Mouse (Mus musculus) c-Kit-positive CD71-positive TER-119-negative erythroid progenitor cells, embryonic 14.5 days (primary cell): Measurements from ENCODE around the gene Twist2.

Experiments
- DNase-seq: peaks from one replicate; pipeline ENCODE4 v3.0.0-alpha.2; 2013; ENCODE audit warnings: low read depth

Gene Twist2

DNA sequence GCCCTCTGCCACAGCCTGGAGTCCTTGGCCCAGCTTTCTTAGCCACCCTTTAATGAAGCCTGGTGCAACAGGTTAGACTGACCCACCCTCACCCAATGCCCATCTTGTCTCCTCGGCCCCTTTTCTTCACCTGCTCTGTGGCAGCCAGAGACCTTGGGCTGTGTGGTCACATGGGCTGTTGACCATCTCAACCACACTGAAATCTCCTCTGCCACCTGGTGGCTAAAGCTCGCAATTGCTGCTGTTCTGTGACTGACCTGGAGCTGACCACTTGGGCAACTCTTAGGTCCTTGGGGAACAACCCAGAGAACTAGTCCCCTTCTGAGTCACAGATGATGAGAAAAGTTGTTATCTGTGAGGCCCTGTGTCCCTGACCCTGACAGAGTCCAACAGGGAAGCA, 73.4 kb downstream of the Twist2 start:
- no peak for DNase-seq

- DNase-seq = no peak
Measured at GRCm38 (mm10) chr1:91875042-91875720, 73.9 kb downstream of the Twist2 start.

DNA sequence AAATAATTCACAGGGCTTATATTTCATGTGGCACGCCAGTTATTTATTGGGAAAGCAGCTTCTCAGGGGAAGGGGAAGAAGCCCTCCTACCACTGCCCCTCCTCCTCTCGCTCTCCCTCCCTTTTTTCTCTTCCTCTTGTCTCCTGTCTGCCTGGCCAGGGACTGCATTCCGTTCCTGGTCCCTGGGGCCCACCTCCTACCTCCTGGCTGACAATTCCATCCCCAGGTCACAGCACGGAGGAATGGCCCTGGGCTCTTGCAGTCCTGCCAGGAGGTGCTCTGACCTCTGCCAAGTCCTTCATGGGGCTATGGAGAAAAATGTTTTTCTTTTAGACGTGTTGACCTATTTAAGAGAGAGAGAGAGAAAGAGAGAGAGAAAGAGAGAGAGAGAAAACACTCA, 77.4 kb downstream of the Twist2 start:
- DNase-seq = no peak

GRCm38 (mm10) chr1:91880156-91880555, 78.9 kb downstream of the Twist2 start:
- DNase-seq = no peak

DNA sequence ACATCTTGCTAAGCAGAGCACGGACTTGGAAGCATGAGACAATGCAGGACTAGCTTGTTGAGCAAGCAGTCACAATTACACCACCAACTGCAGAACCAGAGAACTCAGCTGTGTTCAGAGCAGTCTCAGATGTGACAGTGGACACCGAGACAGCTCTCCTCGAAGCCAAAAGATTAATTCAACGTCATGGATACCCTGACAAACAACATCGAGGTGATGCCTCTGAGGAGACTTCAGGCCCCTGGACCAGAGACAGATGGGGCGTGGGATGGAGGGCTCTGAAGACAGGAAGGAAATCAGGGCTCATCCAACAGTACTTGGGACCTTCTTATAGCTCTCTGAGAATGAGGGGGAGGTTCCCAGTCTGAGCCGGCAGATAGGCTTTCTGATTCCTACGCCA, 79.6 kb downstream of the Twist2 start:
- no peak for DNase-seq

DNA sequence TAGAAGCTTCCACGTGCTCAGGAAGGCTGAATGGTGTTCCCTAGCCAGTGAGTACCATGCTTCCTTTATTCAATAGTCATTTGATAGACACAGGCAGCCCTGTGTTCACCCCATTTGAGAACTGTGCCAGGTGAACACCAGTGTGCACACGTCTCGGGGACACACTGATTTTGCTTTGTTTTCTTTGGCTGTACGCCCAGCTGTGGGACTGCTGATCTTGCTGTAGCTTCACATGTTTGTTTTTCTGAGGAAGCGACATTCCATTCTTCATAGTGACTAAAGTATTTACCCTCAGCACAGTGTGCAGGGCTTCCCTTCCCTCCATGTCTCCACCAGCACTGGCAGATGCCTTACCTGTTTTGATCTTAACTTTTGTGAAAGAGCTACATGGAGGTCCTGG, 81.9 kb downstream of the Twist2 start:
- DNase-seq = no peak

- DNase-seq = no peak
Measured at GRCm38 (mm10) chr1:91893598-91893997, 92.3 kb downstream of the Twist2 start.

DNA sequence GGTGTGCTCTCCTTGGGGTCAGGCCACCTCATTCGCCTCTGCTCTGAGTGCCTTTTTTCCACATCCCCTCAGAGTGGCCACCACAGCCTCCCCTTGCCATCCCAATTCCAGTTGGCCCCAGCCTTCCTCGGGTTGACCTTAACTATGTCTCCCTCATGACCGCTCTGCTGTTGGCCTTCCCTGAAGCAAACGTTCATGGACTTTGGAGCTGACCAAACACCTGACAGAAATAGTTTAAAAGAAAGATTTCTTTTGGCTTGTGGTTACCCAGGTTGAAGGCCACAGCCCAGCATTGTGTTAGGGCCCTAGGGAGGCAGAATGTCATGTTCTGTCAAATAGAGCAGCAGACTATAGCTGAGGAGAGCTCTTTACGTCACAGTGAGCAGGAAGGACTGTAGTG, 93.0 kb downstream of the Twist2 start:
- no peak for DNase-seq

DNA sequence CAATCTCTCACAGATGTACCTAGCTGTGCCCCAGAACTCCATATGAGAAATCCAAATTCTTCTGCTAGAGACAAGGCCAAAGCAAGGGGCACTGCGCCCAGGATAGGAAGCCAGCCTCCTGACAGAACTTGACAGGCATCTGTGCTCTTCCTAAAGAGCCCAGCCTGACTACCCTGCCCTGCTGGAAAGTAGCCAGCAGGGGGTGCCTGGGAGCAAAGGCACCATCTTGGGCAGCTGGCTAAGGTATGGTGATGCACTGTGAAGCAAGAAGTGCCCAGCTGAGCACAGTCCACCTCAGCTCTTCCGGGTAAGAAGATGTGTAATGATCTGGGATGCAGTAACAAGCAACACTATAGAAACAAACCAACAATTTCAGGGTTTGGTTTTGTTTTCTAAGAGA, 95.8 kb downstream of the Twist2 start:
- no peak for DNase-seq
